Mouse (Mus musculus) spleen, postnatal 36 days (tissue): Measurements from ENCODE around the gene Josd1.
A peak's percentile ranks its signal among the peaks of the same experiment; 100 is the strongest.
"Not testable (repeated sequence)": the region's sequence is repeated elsewhere in the genome, so short reads cannot be mapped to it uniquely, and the experiment has no call there.

Experiments
- DNase-seq, 2 experiments: peaks; one replicate each; pipeline ENCODE4 v3.0.0; 2022; ENCODE audit warnings: low spot score in 2 of 2, mixed read lengths in 1 of 2

Gene Josd1

GRCm38 (mm10) chr15:79692334-79692733 lies 4.6 kb upstream of the Josd1 start:
- no peak for DNase-seq

DNA sequence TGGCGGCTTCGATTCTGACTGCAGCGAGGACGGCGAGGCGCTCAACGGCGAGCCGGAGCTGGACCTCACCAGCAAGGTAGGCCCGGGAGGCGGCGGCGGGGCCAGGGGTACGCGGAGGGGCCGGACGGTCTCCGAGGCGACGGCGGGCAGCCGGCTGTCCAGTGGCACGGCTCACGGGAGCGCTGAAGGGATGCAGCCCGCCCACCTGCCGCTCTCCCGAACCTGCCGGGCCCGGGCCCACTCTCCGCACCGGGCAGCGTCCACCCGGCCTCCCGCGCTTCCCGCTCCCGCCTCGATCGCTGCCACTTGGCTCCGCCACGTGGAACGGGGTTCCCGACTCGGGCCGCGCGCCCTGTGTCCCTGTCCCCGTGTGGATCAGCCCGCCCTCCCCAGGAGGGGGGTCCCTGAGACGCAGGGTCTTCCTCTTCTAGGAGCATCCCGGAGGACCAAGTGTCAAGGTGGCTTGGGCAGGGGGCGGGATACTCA lies 3.3 kb upstream of the Josd1 start:
- DNase-seq, result peak; percentile 16 to 41

DNA sequence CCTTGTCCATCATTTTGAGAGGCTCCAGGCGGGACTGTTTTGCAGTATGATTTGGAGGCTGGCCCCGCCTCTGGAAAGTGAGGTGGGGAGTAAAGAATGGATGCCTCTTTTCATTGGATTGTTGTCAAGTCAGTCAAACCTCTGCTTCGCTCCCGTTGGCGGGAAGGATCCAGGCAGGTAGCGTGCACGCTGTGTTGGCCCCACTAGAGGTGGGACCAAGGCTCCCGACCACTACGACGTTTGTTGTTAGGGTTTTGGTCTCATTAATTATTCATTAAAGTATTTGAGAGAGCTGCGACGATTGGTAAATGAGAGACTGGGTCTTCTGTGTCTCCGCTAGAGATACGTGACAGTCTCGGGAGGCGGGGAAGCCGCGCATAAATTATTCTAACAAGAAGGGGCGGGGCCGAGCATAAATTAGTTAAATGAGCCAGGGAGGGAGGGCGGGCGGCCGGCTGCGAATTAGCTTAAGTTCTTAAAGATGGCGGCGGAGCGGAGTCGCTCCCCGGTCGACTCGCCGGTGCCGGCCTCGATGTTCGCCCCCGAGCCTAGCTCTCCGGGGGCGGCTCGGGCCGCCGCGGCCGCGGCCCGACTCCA lies 2.8 kb upstream of the Josd1 start, which contains the start of gene Gtpbp1:
Gene Gtpbp1, plus strand, starts transcription at position 420 of the 597 bp plus-strand sequence.
- DNase-seq, result peak; percentile 96 to 99

DNA sequence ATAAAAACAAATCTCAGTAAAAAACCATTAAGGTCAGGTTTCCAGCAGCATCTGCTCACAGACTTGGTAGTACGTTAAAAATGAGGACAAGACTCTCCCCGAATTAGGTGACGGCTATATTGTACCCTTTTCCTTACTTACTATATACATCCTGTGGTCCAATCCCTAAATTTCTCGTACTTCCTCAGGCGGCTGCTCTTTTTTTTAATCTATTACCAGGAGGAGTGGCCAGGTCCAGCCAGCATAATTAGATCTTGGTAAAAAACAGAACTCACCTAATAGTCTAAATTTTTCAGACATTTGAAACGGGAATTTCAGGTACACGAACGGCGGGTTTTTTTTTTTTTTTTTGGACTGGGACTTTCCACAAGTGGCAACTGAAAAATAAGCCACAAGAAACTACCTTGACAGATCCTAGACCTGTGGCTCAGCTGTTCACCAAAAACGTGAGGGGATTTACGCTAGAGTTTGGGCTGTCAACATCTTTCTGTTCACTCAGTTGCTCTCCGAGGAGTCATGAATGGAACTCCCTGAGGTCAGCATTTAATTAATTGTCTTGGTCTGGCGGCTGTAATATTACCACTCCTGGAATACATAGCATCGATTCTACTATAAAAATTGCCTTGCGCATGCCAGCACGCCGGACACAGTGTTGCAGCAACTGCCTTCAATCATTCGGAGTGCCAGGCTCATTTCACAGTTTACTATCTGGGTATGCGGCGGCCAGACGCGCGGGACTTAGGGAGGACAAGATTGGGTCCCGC lies 2.1 kb upstream of the Josd1 start:
- no peak for DNase-seq

- no peak for DNase-seq
Measured at GRCm38 (mm10) chr15:79688268-79688956, 693 bp upstream of the Josd1 start.

GRCm38 (mm10) chr15:79687175-79687574 lies 544 bp downstream of the Josd1 start:
- no peak for DNase-seq

- DNase-seq, result no peak
Measured at GRCm38 (mm10) chr15:79686046-79686869, 1.5 kb downstream of the Josd1 start.

- no peak for DNase-seq
Measured at GRCm38 (mm10) chr15:79685141-79685641, 2.5 kb downstream of the Josd1 start.

GRCm38 (mm10) chr15:79684616-79685015 lies 3.1 kb downstream of the Josd1 start:
- DNase-seq, result no peak

DNA sequence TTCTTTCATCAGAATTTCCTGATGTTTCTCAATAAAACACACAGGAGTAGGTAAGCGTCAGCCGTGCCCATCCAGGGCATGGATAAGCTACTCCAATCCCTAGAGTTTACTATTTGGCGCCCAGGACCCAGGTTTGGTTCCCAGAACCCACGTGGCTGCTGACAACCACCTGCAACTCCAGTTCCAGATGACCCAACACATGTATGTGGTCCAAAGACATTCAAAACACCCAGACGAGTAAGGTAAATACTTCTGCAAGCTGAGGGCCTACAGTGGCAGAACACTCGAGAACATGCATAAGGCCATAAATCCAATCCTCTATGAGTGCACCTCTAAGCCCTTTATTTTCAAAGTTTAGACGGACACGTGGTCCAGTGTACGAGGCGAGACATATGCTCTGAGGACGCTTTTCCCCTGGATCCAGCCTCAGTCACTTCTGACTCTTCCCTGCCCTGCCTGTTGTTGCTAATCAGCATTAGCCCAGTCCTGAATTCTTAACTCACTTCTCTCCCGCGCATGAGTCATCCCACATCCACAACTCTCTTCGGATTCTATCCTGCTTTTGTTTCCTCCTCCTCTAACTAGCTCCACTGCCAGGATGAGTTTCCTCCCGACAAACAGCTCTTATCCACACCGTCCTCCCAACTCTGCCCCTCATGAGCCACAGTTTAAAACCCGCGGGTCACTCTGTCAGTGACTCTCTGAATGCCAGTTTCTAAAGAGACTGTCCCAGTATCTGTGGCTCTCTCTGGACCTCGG lies 3.8 kb downstream of the Josd1 start:
- DNase-seq, result no peak

DNA sequence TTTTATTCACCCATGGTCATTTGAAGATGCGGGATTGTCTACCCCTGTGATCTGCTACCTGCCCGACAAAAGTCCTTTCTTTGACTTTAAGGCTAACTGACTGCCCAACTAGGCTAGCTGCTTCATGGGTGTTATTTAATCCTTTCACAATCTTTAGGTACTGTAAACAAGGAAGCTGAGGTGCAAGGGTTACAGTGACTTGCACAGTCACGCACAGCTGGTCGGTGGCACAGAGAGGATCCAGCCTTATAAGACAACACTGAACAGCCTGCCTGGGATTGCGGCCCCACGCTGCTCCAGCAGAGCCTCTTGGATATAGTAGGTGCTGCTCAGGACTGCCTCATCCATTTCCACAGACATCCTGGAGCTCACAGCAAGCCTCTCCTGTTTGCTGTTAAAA lies 4.6 kb downstream of the Josd1 start:
- no peak for DNase-seq

DNA sequence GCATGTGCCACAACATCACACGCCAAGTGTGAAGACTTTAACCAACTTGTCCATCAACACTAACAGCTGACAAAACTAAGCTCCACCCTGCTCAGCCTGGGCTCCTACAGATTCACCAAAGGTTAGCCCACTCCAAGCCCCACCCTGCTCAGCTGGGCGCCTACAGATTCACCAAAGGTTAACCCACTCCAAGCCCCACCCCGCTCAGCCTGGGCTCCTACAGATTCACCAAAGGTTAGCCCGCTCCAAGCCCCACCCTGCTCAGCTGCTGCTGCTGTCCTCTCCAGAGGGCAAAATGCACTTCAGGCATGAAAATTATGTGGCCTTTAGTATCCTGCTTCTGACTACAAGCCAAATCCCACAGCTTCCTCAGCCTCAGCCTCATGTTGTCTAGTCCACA lies 5.7 kb downstream of the Josd1 start:
- no peak for DNase-seq

- no peak for DNase-seq
Measured at GRCm38 (mm10) chr15:79677936-79678335, 9.8 kb downstream of the Josd1 start.

DNA sequence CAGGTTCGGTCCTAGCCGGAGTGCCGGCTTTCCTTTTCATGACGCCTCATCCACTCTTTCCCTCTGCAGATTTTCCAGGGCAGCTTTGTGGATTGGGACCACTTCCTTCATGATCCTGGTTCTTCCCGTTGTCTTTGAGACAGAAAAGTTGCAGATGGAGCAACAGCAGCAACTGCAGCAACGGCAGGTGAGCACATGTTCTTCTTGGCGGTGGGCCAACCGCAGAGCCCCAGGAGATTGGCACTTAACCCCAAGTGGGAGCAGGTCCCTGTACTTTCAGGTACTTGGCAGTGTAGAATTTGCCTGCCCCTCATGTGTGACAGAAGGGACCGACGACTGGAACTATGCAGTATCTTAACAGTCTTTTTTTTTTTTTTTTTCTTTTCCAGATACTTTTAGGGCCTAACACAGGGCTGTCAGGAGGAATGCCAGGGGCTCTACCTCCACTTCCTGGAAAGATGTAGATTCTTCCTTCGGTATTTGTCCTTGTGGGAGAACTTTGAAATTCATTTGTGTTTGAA lies 15.8 kb downstream of the Josd1 start:
- not testable (repeated sequence) for DNase-seq

DNA sequence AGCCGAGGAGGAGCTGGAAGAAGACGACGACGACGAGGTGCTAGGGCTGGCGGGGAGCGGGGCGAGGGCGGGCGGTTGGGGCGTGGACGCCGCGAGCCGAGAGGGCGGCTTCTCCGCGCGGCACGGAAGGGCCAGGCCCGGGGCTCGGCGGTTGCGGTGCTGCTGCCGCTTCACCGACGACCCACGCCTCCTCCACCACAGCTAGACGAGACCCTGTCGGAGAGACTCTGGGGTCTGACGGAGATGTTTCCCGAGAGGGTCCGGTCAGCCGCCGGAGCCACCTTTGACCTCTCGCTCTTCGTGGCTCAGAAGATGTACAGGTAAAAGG lies 16.8 kb downstream of the Josd1 start:
- DNase-seq, result no peak

- DNase-seq, result peak; percentile 93
Measured at GRCm38 (mm10) chr15:79670249-79670971, 17.3 kb downstream of the Josd1 start, which contains the start of gene Tomm22. Tomm22 (plus strand) TSS chr15:79670861.

DNA sequence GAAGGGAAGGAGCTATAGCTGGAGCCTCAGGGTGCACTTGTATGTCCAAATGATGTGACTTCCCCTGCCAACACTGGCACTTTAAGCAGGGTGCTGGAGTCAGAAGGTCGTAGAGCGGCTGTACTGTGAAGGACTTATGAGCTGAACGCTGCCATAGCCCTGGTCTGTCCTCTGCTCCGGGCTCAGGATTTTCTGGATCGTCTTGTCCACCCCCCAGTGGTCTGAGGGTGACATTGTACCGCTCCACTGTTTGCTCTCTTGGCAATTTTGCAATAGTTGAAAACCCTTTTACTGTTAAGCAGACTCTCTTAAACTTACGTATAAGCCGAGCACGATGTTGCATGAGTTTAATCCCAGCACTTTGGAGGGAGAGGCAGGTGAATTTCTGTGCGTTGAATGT lies 18.5 kb downstream of the Josd1 start:
- no peak for DNase-seq

GRCm38 (mm10) chr15:79664666-79665065 lies 23.1 kb downstream of the Josd1 start:
- no peak for DNase-seq

GRCm38 (mm10) chr15:79661852-79662251 lies 25.9 kb downstream of the Josd1 start:
- peak in 1 of 2 experiments; percentile 43 for DNase-seq
